In the genomic region with DNA sequence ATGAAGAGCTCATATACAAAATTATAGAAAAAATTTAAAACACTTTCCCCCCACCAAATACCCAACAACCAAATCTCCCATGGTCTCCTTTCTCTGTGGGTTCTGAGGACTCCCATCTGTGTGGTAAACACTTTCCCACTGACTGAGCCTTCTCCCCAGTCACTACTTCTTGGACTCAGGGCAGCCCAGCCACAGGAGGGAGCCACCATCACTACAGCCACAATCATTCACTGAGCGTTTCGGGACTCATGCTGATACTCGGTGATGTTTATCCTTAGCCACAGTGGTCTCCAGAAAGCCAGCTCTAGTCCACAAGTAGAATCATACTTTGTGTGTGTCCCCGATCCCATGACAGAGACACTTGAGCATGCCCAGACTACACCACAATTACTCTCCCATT, we compare ENCODE assay signal across 1 mouse cellular context.
TF ChIP-seq lines count a peak whose summit lies in the region.

No protein-coding gene starts in this region.

TF ChIP-seq in CH12.LX, 34 proteins besides CTCF, POLR2A, EP300 and RAD21:
- TF ChIP-seq ZKSCAN1 (IDR thresholded peaks at IDR 0.05; ENCODE audit: borderline replicate concordance, low read depth, low read length) (no peak), SMC3 (IDR thresholded peaks at IDR 0.05; ENCODE audit: low read depth, low read length) (peak; percentile 54)
